Mouse (Mus musculus) layer of hippocampus, adult 8-10 months (tissue): ENCODE results near the gene Lsm2. TPM values are rescaled to one million over a fixed set of nuclear protein-coding genes. Genes with fewer than 3 reads are reported as not detected.
"Not testable (repeated sequence)": the region's sequence is repeated elsewhere in the genome, so short reads cannot be mapped to it uniquely, and the experiment has no call there.

ENCODE experiments used
- DNase-seq, 2 experiments: peaks; one replicate each; pipeline ENCODE4 v3.0.0; 2022; ENCODE audit warnings: low spot score in 2 of 2
- total RNA-seq, 4 experiments: library from RNA; stranded (reverse); gene quantifications; 2 replicates each; pipeline ENCODE4 v1.2.4; 2022

Lsm2 gene
- total RNA-seq, 4 experiments from 2014 or later, result 13.1 to 19.1 (median 16.9) TPM

GRCm38 (mm10) chr17:35029691-35030532 lies 48.2 kb downstream of the Lsm2 start:
- DNase-seq, result no peak

- no peak for DNase-seq
These were observed 49.6 kb downstream of the Lsm2 start for GRCm38 (mm10) chr17:35031272-35031671.

- no peak for DNase-seq
These were observed 50.2 kb downstream of the Lsm2 start for GRCm38 (mm10) chr17:35031880-35032279.

GRCm38 (mm10) chr17:35032323-35032870 lies 50.7 kb downstream of the Lsm2 start:
- no peak for DNase-seq

DNA sequence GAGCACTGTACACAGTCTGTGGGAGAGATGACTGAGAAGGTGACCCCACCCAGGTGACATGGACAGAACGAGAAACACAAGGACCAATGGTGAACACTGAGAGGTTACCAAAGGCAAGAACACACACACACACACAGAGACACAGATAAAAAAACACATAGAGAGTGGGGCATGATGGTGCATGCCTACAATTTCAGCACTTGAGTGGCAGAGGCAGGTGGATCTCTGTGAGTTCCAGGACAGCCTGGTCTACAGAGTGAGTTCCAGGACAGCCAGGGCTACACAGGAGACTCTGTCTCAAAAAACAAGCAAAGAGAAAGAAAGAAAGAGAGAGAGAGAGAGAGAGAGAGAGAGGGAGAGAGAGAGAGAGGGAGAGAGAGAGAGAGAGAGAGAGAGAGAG lies 52.0 kb downstream of the Lsm2 start:
- not testable (repeated sequence) for DNase-seq

GRCm38 (mm10) chr17:35034896-35035295 lies 53.2 kb downstream of the Lsm2 start:
- DNase-seq, result no peak

Other genes with a start within 250 kb of the Lsm2 start
- gene C4b, start 238.0 kb upstream of the Lsm2 start, total RNA-seq, result 100 to 1,000 TPM in 2 of 4 experiments, 10 to 100 TPM in 2; 45.7 to 391 (median 199) TPM
- 1 to 10 TPM; 2.7 to 3.2 (median 3.0) TPM for gene Cyp21a1, start 177.3 kb upstream of the Lsm2 start, total RNA-seq
- gene Stk19, start 144.9 kb upstream of the Lsm2 start, total RNA-seq, result 10 to 100 TPM; 52.3 to 70.3 (median 58.1) TPM
- gene Dxo, start 144.8 kb upstream of the Lsm2 start, total RNA-seq, result 10 to 100 TPM; 33.0 to 42.4 (median 34.4) TPM
- gene Skiv2l, start 131.7 kb upstream of the Lsm2 start, total RNA-seq, result 10 to 100 TPM; 67.1 to 77.5 (median 71.5) TPM
- 10 to 100 TPM; 33.2 to 41.3 (median 40.8) TPM for gene Nelfe, start 131.5 kb upstream of the Lsm2 start, total RNA-seq
- under 1 TPM; 0.17 to 0.31 (median 0.18) TPM for gene Cfb, start 119.3 kb upstream of the Lsm2 start, total RNA-seq
- 10 to 100 TPM in 2 of 4 experiments, 1 to 10 TPM in 2; 8.3 to 10.2 (median 9.3) TPM for gene Zbtb12, start 102.4 kb upstream of the Lsm2 start, total RNA-seq
- not detected for gene Gm20547, start 99.8 kb upstream of the Lsm2 start, total RNA-seq
- gene C2, start 83.6 kb upstream of the Lsm2 start, total RNA-seq, result 1 to 10 TPM; 3.1 to 4.4 (median 4.3) TPM
- gene Ehmt2, start 83.4 kb upstream of the Lsm2 start, total RNA-seq, result 100 to 1,000 TPM; 186 to 199 (median 189) TPM
- gene Slc44a4, start 67.4 kb upstream of the Lsm2 start, total RNA-seq, result under 1 TPM; 0.14 to 0.41 (median 0.34) TPM
- gene Neu1, start 50.6 kb upstream of the Lsm2 start, total RNA-seq, result 10 to 100 TPM; 38.3 to 46.8 (median 41.7) TPM
- gene Hspa1b, start 22.6 kb upstream of the Lsm2 start, total RNA-seq, result 10 to 100 TPM; 13.2 to 31.7 (median 24.2) TPM
- not detected for gene Gm20481, start 11.9 kb upstream of the Lsm2 start, total RNA-seq
- gene Hspa1a, start 9.7 kb upstream of the Lsm2 start, total RNA-seq, result 10 to 100 TPM; 14.3 to 24.2 (median 19.4) TPM
- gene Hspa1l, start 9.2 kb upstream of the Lsm2 start, total RNA-seq, result under 1 TPM; 0.23 to 0.45 (median 0.31) TPM
- 10 to 100 TPM; 49.9 to 58.8 (median 51.3) TPM for gene Vars, start 19.1 kb downstream of the Lsm2 start, total RNA-seq
- gene Vwa7, start 34.7 kb downstream of the Lsm2 start, total RNA-seq, result under 1 TPM; 0.14 to 0.90 (median 0.56) TPM
- gene Sapcd1, start 46.2 kb downstream of the Lsm2 start, total RNA-seq, result under 1 TPM in 2 of 4 experiments, not detected in 2; 0.76 to 0.95 TPM
- 1 to 10 TPM; 1.1 to 2.1 (median 1.4) TPM for gene Msh5, start 64.9 kb downstream of the Lsm2 start, total RNA-seq
- gene Clic1, start 68.1 kb downstream of the Lsm2 start, total RNA-seq, result 10 to 100 TPM in 2 of 4 experiments, 1 to 10 TPM in 2; 9.2 to 27.8 (median 15.9) TPM
- gene Ddah2, start 77.2 kb downstream of the Lsm2 start, total RNA-seq, result 10 to 100 TPM in 3 of 4 experiments, 1 to 10 TPM in 1; 8.8 to 20.3 (median 14.9) TPM
- gene Ly6g6c, start 83.5 kb downstream of the Lsm2 start, total RNA-seq, result not detected
- under 1 TPM in 1 of 4 experiments, not detected in 3; 0.48 TPM for gene Mpig6b, start 84.3 kb downstream of the Lsm2 start, total RNA-seq
- gene Ly6g6e, start 95.0 kb downstream of the Lsm2 start, total RNA-seq, result 1 to 10 TPM; 4.6 to 7.1 (median 5.6) TPM
- 1 to 10 TPM; 1.4 to 2.9 (median 2.2) TPM for gene Ly6g6d, start 96.2 kb downstream of the Lsm2 start, total RNA-seq
- gene Ly6g6f, start 103.7 kb downstream of the Lsm2 start, total RNA-seq, result 1 to 10 TPM in 1 of 4 experiments, under 1 TPM in 2, not detected in 1; 0.41 to 1.0 (median 0.89) TPM
- gene Abhd16a, start 107.4 kb downstream of the Lsm2 start, total RNA-seq, result 100 to 1,000 TPM in 3 of 4 experiments, 10 to 100 TPM in 1; 96.2 to 115 (median 106) TPM
- not detected for gene Ly6g5c, start 126.4 kb downstream of the Lsm2 start, total RNA-seq
- gene Ly6g5b, start 133.6 kb downstream of the Lsm2 start, total RNA-seq, result under 1 TPM; 0.27 to 0.83 (median 0.63) TPM
- gene Gpank1, start 139.6 kb downstream of the Lsm2 start, total RNA-seq, result 10 to 100 TPM; 17.6 to 19.2 (median 18.0) TPM
- 100 to 1,000 TPM; 176 to 194 (median 189) TPM for gene Csnk2b, start 140.2 kb downstream of the Lsm2 start, total RNA-seq
- gene D17H6S53E, start 144.5 kb downstream of the Lsm2 start, total RNA-seq, result 10 to 100 TPM; 27.6 to 31.6 (median 30.9) TPM
- gene Apom, start 150.2 kb downstream of the Lsm2 start, total RNA-seq, result not detected
- 100 to 1,000 TPM; 291 to 311 (median 298) TPM for gene Bag6, start 153.3 kb downstream of the Lsm2 start, total RNA-seq
- gene Prrc2a, start 183.0 kb downstream of the Lsm2 start, total RNA-seq, result 100 to 1,000 TPM; 302 to 328 (median 308) TPM
- gene Aif1, start 194.2 kb downstream of the Lsm2 start, total RNA-seq, result 10 to 100 TPM in 2 of 4 experiments, 1 to 10 TPM in 2; 6.3 to 45.4 (median 25.7) TPM
- gene Lst1, start 206.6 kb downstream of the Lsm2 start, total RNA-seq, result 10 to 100 TPM in 1 of 4 experiments, 1 to 10 TPM in 3; 5.0 to 13.2 (median 7.1) TPM
- gene Ltb, start 212.6 kb downstream of the Lsm2 start, total RNA-seq, result 1 to 10 TPM in 1 of 4 experiments, under 1 TPM in 3; 0.53 to 1.4 (median 0.71) TPM
- gene Tnf, start 220.1 kb downstream of the Lsm2 start, total RNA-seq, result under 1 TPM in 1 of 4 experiments, not detected in 3; 0.29 TPM
- under 1 TPM; 0.32 to 0.89 (median 0.67) TPM for gene Lta, start 223.5 kb downstream of the Lsm2 start, total RNA-seq
- gene Gm16181, start 239.0 kb downstream of the Lsm2 start, total RNA-seq, result not detected